Mouse (Mus musculus) liver, embryonic 13.5 days (tissue): ENCODE measurements around the gene Azin2. TPM values are rescaled to one million over a fixed set of nuclear protein-coding genes. Genes with fewer than 3 reads are reported as not detected.

ENCODE experiments used
- ATAC-seq: fragments of 200-750 bp; cut with Nextera tagmentation; 2 replicates; pipeline ENCODE4 v1.8.0; 2017; ENCODE audit warnings: low read depth, mild to moderate bottlenecking, moderate number of reproducible peaks, moderate library complexity
- DNase-seq: peaks from one replicate; pipeline ENCODE4 v3.0.0; 2022
- H3K27ac ChIP-seq: fragments of 300-500 bp; sonication (generic); 2 replicates; pipeline ENCODE4 v1.5.1; 2015; ENCODE audit warnings: moderate library complexity, mild to moderate bottlenecking, inconsistent platforms
- H3K27me3 ChIP-seq: fragments of 300-500 bp; sonication (generic); 2 replicates; pipeline ENCODE4 v1.6.1; 2015; ENCODE audit warnings: mild to moderate bottlenecking, inconsistent platforms
- H3K36me3 ChIP-seq: fragments of 300-500 bp; sonication (generic); 2 replicates; pipeline ENCODE4 v1.6.1; 2015; ENCODE audit warnings: mild to moderate bottlenecking, inconsistent platforms
- H3K4me1 ChIP-seq: fragments of 300-500 bp; sonication (generic); replicated peaks from 2 replicates; pipeline ENCODE4 v1.6.1; 2015; ENCODE audit warnings: inconsistent platforms
- H3K4me2 ChIP-seq: fragments of 300-500 bp; sonication (generic); 2 replicates; pipeline ENCODE4 v1.6.1; 2015; ENCODE audit warnings: inconsistent platforms, mild to moderate bottlenecking, moderate library complexity
- H3K4me3 ChIP-seq: fragments of 300-500 bp; sonication (generic); replicated peaks from 2 replicates; pipeline ENCODE4 v1.5.1; 2015; ENCODE audit warnings: mild to moderate bottlenecking, inconsistent platforms
- H3K9ac ChIP-seq: fragments of 300-500 bp; sonication (generic); 2 replicates; pipeline ENCODE4 v1.6.1; 2015; ENCODE audit warnings: mild to moderate bottlenecking, inconsistent platforms
- H3K9me3 ChIP-seq: fragments of 300-500 bp; sonication (generic); replicated peaks from 2 replicates; pipeline ENCODE4 v1.6.1; 2016; ENCODE audit warnings: inconsistent platforms
- WGBS: fragments of 180-500 bp; shearing (Covaris S2); methylation state at CpG from one replicate; pipeline ENCODE4 v1.1.7; 2015; ENCODE audit not compliant: insufficient replicate concordance; 5-methylcytosine and 5-hydroxymethylcytosine counted together
- polyA plus RNA-seq: library from polyadenylated mRNA; unstranded; fragments of >200 nt; fragmentation: Nextera tagmentation; extraction: Ambion mirVana; gene quantifications from 2 replicates; pipeline ENCODE4 v1.2.1, GENCODE M21; 2015

The Azin2 gene
- polyA plus RNA-seq, result 0.93 and 1.2 TPM in 2 replicates

DNA sequence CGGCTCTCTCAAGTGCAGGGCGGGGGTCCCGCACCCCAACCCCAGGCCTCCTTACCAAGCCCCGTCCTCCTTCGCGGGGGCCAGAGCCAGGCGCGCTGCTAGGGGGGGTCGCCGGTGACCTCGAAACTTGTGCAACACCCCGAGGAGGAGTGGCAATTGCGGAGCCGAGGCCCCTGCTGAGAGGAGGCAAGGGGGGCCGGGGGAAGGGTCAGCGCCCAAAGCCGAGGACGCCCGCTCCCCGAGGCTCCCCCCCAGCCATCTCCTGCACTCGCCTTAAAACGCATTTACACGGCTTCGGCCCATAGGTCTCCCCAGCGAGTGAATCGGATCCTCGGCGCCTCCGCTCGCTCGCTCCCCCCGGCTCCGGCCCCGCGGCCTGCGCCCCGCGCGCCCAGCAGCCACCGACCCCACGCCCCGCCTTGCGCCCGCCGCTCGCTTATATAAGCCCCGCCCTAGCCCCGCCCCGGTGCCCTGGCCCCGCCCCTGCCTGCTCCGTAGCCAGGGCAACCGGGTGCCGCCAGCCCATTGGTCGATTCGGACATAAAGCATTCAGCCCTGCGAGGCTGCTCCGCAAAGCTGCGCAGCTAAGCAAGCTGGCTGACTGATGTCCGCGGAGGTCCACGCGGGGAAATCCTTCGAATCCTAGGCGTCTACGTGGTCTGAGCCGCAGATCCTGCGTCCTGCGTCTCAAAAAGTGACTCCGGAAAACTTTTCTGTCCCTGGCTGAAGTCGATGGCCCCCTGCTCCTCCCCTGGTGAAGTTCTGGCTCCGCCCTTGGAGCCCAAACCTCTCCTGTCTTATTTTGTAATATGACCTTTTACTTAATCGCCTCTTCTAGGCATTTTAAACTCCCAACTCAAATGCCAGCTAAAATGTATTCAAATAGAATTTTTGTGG is at the start of gene Azin2:
Azin2 (minus strand) TSS at position 414 of the 897 bp plus-strand sequence.
- peaks cover 76% of the 10 kb centered on the region for H3K27me3 ChIP-seq
- peak within 1 kb of the TSS; percentile 78 for H3K4me2 ChIP-seq
- H3K9ac ChIP-seq, result peak within 1 kb of the TSS; percentile 64
- H3K27ac ChIP-seq, result no peak within 1 kb of the TSS
- H3K4me1 ChIP-seq, result peaks cover 17% of the 10 kb centered on the region
- no peaks in the 10 kb centered on the region for H3K36me3 ChIP-seq
- DNase-seq (peak; percentile 62), ATAC-seq (peak; percentile 77)
- WGBS, result 2% methylated on average over 68 of the region's 72 CpGs
- H3K9me3 ChIP-seq, result no peaks in the 10 kb centered on the region
- peak within 1 kb of the TSS; percentile 61 for H3K4me3 ChIP-seq

DNA sequence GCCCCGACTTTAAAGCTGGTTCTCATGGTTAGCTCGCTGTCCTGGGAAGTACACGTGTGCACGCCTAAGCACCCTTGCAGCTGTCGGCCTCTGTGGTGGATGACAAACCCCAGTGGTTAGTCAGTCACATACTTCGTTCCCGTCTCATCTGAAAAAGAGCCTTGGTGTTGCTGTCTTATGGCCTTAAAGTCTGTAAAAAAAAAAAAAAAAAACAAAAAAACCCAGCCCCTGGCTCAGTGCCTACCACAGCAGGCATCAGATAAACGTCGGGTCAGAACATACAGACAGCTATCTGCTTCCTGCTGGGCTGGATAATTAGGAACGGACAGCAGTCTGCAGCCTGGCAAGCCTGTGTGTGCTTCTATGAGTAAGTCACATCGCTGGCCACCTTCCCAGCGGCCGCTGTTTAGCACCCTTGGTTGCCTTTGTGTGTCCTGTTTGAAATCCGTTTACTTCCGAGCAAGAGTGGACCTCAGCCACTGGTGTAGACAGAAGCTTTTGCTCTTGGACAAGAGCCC is 49.4 kb upstream of the Azin2 start:
- Histone ChIP-seq H3K4me2 (no peak overlapping the region), H3K27me3 (peaks cover 10% of the 10 kb centered on the region; the same call in 1 of the 2 replicates), H3K4me1 (no peaks in the 10 kb centered on the region; the same call in 1 of the 2 replicates), H3K9me3 (no peaks in the 10 kb centered on the region), H3K36me3 (peaks cover 47% of the 10 kb centered on the region), H3K4me3 (no peak overlapping the region), H3K9ac (no peak overlapping the region), H3K27ac (no peak overlapping the region)
- WGBS, result 52% methylated on average over 15 of the region's 15 CpGs
- no peak for DNase-seq
- ATAC-seq, result no peak

DNA sequence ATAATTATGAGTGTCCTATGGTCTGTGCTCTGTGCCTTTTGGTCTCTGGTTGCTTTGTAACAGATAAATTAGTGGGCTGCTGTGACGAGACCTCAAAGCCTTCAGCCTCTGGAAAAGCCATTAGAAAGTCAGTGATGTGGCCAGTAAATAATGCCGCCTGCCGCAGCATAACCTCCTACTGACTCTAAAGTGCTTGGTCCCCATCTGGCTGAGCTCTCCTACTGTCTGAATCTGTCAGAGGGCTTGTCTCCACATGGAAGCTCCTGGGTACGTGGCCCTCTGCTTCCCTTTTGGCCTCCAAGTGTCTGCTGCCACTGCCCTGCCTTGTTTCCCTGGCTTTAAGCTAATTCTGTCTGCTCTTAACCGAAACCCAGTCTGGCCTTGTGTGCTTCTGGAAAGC is 47.3 kb upstream of the Azin2 start:
- Histone ChIP-seq H3K9me3 (no peaks in the 10 kb centered on the region), H3K4me2 (no peak overlapping the region), H3K36me3 (peaks cover 65% of the 10 kb centered on the region), H3K27ac (no peak overlapping the region), H3K4me1 (peaks cover 5% of the 10 kb centered on the region; the same call in 1 of the 2 replicates), H3K9ac (no peak overlapping the region), H3K4me3 (no peak overlapping the region), H3K27me3 (no peaks in the 10 kb centered on the region)
- no peak for ATAC-seq
- 82% methylated on average over 5 of the region's 5 CpGs for WGBS
- no peak for DNase-seq

DNA sequence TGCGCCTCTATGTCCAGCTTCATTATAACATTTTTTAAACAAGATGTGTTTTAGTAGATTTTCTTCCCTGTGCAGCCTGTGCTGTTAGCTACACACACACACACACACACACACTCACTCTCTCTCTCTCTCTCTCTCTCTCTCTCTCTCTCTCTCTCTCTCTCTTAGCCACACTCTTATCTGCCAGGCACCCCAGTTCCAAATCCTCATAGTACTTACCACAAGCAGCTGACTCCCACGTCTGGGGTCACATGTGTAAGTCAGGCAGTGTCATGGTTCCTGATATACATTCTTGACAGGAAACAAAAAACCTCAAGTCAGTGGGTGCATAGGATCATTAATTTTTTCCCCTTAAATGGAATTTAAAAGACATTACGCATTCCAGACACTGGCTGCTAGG is 46.4 kb upstream of the Azin2 start:
- Histone ChIP-seq H3K4me3 (no peak overlapping the region), H3K27ac (no peak overlapping the region), H3K4me2 (no peak overlapping the region), H3K27me3 (no peaks in the 10 kb centered on the region), H3K36me3 (peaks cover 70% of the 10 kb centered on the region), H3K9me3 (no peaks in the 10 kb centered on the region), H3K9ac (no peak overlapping the region), H3K4me1 (peaks cover 5% of the 10 kb centered on the region; the same call in 1 of the 2 replicates)
- DNase-seq (no peak), ATAC-seq (no peak)
- WGBS, result 64% methylated on average over 3 of the region's 3 CpGs

DNA sequence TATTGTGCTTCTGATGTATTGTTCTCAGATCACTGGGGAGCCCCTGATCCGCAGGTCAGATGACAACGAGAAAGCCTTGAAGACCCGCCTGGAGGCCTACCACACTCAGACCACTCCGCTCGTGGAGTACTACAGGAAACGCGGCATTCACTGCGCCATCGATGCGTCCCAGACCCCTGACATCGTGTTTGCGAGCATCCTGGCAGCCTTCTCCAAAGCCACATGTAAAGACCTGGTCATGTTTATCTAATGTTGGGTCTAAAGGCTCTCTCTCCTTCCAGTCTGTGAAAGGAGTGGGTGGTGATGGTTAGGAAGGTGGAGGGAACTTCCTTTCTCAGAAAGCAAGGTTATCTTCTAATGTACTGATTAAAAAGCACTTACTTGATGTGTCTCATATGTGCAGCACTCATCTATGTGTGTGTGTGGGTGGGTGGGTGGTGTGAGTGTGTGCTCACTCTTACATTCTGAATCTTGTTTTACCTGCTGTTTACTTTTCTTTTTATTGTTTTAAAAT is 45.8 kb upstream of the Azin2 start:
- Histone ChIP-seq H3K4me1 (peaks cover 5% of the 10 kb centered on the region; the same call in 1 of the 2 replicates), H3K36me3 (peaks cover 77% of the 10 kb centered on the region), H3K9ac (no peak overlapping the region), H3K27ac (no peak overlapping the region), H3K4me2 (no peak overlapping the region), H3K27me3 (no peaks in the 10 kb centered on the region), H3K4me3 (no peak overlapping the region), H3K9me3 (no peaks in the 10 kb centered on the region)
- ATAC-seq (no peak), DNase-seq (no peak)
- WGBS, result 82% methylated on average over 12 of the region's 12 CpGs

DNA sequence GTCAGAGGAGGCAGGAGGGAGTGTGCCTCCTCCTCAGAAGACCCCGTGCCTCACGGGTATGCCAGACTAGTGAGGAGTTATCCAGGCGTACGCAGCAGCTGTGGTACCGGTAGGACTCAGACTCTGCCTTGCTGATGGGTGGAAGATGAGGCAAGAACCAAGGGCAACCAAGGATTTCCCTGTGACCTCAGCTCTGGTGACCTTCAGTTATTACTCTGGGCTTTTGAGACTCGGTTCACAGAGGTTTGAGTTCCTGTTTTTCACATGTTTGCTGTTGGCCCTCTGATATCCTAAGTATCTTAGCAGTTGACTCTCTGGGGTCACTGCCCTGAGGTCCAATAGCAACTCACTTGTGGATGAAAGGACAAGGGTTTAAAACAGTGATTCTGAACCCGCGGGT is 41.5 kb upstream of the Azin2 start:
- WGBS, result 79% methylated on average over 8 of the region's 8 CpGs
- peaks cover 93% of the 10 kb centered on the region for H3K36me3 ChIP-seq

DNA sequence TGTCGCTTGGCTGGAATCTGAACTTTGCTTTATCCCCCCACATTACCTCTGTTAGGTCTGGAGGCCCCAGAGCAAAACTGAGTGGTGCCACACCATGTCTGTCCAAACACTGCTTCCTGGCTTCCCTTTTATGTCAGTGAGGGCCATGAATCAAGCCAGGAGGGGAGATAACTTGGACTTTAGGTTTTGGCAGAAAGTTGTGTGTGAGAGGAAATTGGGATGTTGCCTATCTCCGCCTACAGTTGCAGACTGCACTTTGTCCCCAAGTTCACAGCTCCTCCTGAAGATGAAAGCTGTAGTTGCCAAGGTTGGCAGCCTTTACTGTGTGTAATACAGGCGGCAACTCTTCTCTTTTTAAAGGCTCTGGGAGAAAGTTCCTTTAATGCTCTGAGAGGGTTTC is 38.5 kb upstream of the Azin2 start:
- peaks cover 89% of the 10 kb centered on the region for H3K36me3 ChIP-seq
- H3K27me3 ChIP-seq, result no peaks in the 10 kb centered on the region
- H3K9ac ChIP-seq, result no peak overlapping the region
- peaks cover 46% of the 10 kb centered on the region for H3K4me1 ChIP-seq
- DNase-seq (no peak), ATAC-seq (no peak)
- H3K27ac ChIP-seq, result peak overlapping the region; percentile 2
- no peak overlapping the region for H3K4me3 ChIP-seq
- no peaks in the 10 kb centered on the region for H3K9me3 ChIP-seq
- H3K4me2 ChIP-seq, result no peak overlapping the region
- 76% methylated on average over 3 of the region's 3 CpGs for WGBS

More for the DNA sequence above, 41.5 kb upstream of the Azin2 start:
- Histone ChIP-seq H3K4me3 (no peak overlapping the region), H3K9me3 (no peaks in the 10 kb centered on the region), H3K4me1 (peaks cover 19% of the 10 kb centered on the region), H3K4me2 (no peak overlapping the region), H3K27me3 (no peaks in the 10 kb centered on the region), H3K9ac (no peak overlapping the region), H3K27ac (no peak overlapping the region)
- no peak for ATAC-seq
- DNase-seq, result no peak

DNA sequence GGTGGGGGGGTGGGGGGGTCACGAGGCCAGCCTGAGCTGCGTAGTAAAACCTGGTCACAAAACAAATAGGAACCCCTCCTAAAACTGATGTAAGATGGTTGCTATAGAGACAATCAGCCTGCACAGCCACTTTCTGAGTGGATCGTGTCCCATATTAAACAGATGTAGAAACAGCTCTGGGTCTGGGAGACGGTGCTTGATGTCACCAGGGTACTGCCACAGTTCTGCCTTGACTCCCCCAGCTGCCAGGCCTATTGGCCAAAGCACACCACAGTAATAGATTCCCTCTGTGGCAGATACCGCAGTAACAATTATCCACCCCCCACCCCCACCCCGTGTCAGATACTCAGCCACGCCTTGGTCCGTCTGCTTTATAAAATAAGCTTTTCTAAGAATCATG is 36.2 kb upstream of the Azin2 start:
- peaks cover 77% of the 10 kb centered on the region for H3K36me3 ChIP-seq

DNA sequence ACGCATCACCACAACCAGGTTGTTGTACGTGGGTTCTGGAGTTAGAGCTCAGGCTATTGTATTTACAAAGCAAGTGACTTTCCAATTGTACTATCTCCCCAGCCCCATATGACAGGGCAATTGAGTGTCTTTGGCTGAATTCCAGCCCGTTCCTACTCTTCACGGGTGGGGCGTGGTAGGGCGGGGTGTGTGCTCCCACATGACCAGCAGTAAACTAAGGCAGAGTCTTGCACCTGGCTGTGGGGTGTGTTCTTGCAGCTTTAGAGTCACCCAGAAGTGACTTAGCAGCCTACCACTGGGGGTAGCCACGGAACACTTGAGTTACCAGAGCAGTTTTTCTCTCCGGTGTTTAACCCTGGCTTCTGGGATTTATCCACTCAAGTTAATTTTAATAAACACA is 35.0 kb upstream of the Azin2 start:
- Histone ChIP-seq H3K4me3 (no peak overlapping the region), H3K27ac (no peak overlapping the region), H3K4me2 (no peak overlapping the region), H3K36me3 (peaks cover 65% of the 10 kb centered on the region), H3K9me3 (no peaks in the 10 kb centered on the region), H3K27me3 (no peaks in the 10 kb centered on the region), H3K4me1 (peaks cover 67% of the 10 kb centered on the region), H3K9ac (no peak overlapping the region)
- ATAC-seq (no peak), DNase-seq (no peak)
- 52% methylated on average over 8 of the region's 8 CpGs for WGBS

More for the DNA sequence above, 36.2 kb upstream of the Azin2 start:
- Histone ChIP-seq H3K27ac (no peak overlapping the region), H3K9me3 (no peaks in the 10 kb centered on the region), H3K27me3 (no peaks in the 10 kb centered on the region), H3K4me2 (no peak overlapping the region), H3K4me1 (peaks cover 61% of the 10 kb centered on the region), H3K4me3 (no peak overlapping the region), H3K9ac (no peak overlapping the region)
- ATAC-seq (no peak), DNase-seq (no peak)
- 66% methylated on average over 8 of the region's 8 CpGs for WGBS

DNA sequence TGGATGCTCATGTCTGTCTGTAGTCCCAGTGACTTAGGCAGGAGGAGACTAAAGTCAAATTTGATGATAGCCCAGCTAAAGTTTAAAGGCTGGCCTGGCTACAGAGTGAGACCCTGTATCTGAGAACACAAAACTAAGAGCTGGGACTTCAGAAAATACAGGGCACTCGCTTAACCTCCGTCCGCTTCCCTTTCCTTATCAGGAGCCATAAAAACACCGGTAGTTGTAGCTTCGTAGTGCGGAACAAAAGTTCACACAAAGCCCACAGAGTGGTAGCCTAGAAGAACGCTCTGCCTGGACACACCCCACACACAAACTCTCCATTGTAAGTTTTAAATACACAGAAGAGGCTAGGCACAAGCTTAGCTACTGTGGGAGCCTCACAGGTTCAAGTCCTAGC is 33.0 kb upstream of the Azin2 start:
- ATAC-seq (no peak), DNase-seq (no peak)
- Histone ChIP-seq H3K9me3 (no peaks in the 10 kb centered on the region), H3K4me1 (peaks cover 58% of the 10 kb centered on the region), H3K9ac (peak overlapping the region; percentile 89), H3K27ac (no peak overlapping the region), H3K27me3 (no peaks in the 10 kb centered on the region), H3K36me3 (peaks cover 45% of the 10 kb centered on the region), H3K4me3 (peak overlapping the region; percentile 81; the same call in 1 of the 2 replicates), H3K4me2 (peak overlapping the region; percentile 91)
- WGBS, result 45% methylated on average over 7 of the region's 7 CpGs

DNA sequence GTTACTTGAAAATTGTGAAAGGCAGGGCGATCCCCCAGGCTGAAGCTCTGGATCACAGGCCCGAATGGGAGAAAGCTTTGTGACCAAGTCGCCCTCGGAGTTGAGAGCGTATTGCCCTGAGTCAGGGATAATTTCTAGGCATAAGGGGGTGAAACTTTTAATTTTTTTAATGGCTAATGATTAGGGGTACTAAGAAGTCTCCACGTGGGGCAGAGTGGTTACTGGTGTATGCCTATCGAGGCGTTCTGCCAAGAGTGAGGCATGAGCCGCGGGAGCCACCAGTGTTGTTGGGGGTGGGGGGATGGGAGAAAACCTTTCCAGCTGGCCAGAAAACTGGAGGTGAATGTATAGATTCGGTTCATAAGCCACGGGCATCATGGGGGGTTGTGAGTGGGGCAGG is 31.4 kb upstream of the Azin2 start:
- peak overlapping the region; percentile 89 for H3K9ac ChIP-seq
- DNase-seq (no peak), ATAC-seq (no peak; the same call in 1 of the 2 replicates)
- peak overlapping the region; percentile 81 for H3K4me3 ChIP-seq
- peaks cover 29% of the 10 kb centered on the region for H3K36me3 ChIP-seq
- peak overlapping the region; percentile 91 for H3K4me2 ChIP-seq
- under 1% methylated on average over 12 of the region's 12 CpGs for WGBS
- H3K9me3 ChIP-seq, result no peaks in the 10 kb centered on the region
- H3K27ac ChIP-seq, result peak overlapping the region; percentile 60
- H3K4me1 ChIP-seq, result peaks cover 53% of the 10 kb centered on the region
- 0 out of 2 replicates have a peak, but pooled peaks cover 4% of the 10 kb centered on the region for H3K27me3 ChIP-seq
